Mouse (Mus musculus): ENCODE measurements around the gene Nanos2.

GRCm38 (mm10) chr7:19014452-19014851 is 27.3 kb downstream of the Nanos2 start:
- TF ChIP-seq CTCF (IDR thresholded peaks at IDR 0.05; ENCODE audit: low read depth) (no peak), EP300 (IDR thresholded peaks at IDR 0.05; ENCODE audit: low read depth) (no peak)

All from heart, postnatal 0 days (tissue).